Mouse (Mus musculus) C3H10T1/2 (cell line): ENCODE results near the gene Cpb2. TPM values are rescaled to one million over a fixed set of nuclear protein-coding genes. Genes with fewer than 3 reads are reported as not detected.

Experiments used
- polyA plus RNA-seq, 2 experiments: library from polyadenylated mRNA; unstranded; fragments of >200 nt; fragmentation: generic; extraction: Trizol; gene quantifications; one replicate each; pipeline ENCODE4 v1.2.1; 2012; ENCODE audit warnings: missing spikeins in 2 of 2

Cpb2 gene
- polyA plus RNA-seq: not detected

GRCm38 (mm10) chr14:75242087-75242486 lies at the start of gene Cpb2:
TSS of gene Cpb2 (plus strand) at chr14:75242287.

GRCm38 (mm10) chr14:75284193-75284915 lies 42.3 kb downstream of the Cpb2 start, which contains the start of gene Zc3h13:
TSS of gene Zc3h13 (plus strand) at chr14:75284373.

Other genes starting within 250 kb of the Cpb2 start
- gene Rubcnl, start 226.3 kb upstream of the Cpb2 start, polyA plus RNA-seq: under 1 TPM; 0.07 to 0.14 TPM
- gene Lrrc63, start 111.4 kb upstream of the Cpb2 start, polyA plus RNA-seq: not detected
- under 1 TPM in 1 of 2 experiments, not detected in 1; 0.02 TPM for gene Lcp1, start 111.2 kb upstream of the Cpb2 start, polyA plus RNA-seq
- gene Zc3h13, start 42.1 kb downstream of the Cpb2 start, polyA plus RNA-seq: 10 to 100 TPM in 1 of 2 experiments, 1 to 10 TPM in 1; 2.3 to 13.3 TPM
- gene Siah3, start 213.7 kb downstream of the Cpb2 start, polyA plus RNA-seq: not detected